Mouse (Mus musculus) urinary bladder, postnatal 4 days (tissue): ENCODE results near the gene B4galnt4.
"Not testable (repeated sequence)": the region's sequence is repeated elsewhere in the genome, so short reads cannot be mapped to it uniquely, and the experiment has no call there.

Experiments
- DNase-seq, 2 experiments: peaks; one replicate each; pipeline ENCODE4 v3.0.0; 2021 to 2022; ENCODE audit warnings: low spot score in 2 of 2

Gene B4galnt4

GRCm38 (mm10) chr7:141060426-141061242, at the start of gene B4galnt4:
Gene B4galnt4, plus strand, starts transcription at chr7:141061104.
- peak in 1 of 2 experiments; percentile 56 for DNase-seq

GRCm38 (mm10) chr7:141011238-141011770, 49.6 kb upstream of the B4galnt4 start:
- DNase-seq = no peak

GRCm38 (mm10) chr7:141016707-141017697, 43.9 kb upstream of the B4galnt4 start:
- DNase-seq = no peak

- not testable (repeated sequence) for DNase-seq
Measured at GRCm38 (mm10) chr7:141017824-141018223, 43.1 kb upstream of the B4galnt4 start, which contains the start of gene Ifitm6. Gene Ifitm6, minus strand, starts transcription at chr7:141017924.

- DNase-seq = no peak
Measured at GRCm38 (mm10) chr7:141019028-141019427, 41.9 kb upstream of the B4galnt4 start.

- DNase-seq = no peak
Measured at GRCm38 (mm10) chr7:141021489-141022449, 39.1 kb upstream of the B4galnt4 start.

- DNase-seq = no peak
Measured at GRCm38 (mm10) chr7:141024865-141025838, 35.8 kb upstream of the B4galnt4 start.

- DNase-seq = no peak
Measured at GRCm38 (mm10) chr7:141026097-141026739, 34.7 kb upstream of the B4galnt4 start.

- no peak for DNase-seq
Measured at GRCm38 (mm10) chr7:141026740-141027098, 34.2 kb upstream of the B4galnt4 start.

GRCm38 (mm10) chr7:141028831-141029230, 32.1 kb upstream of the B4galnt4 start, which contains the start of gene Gm17387:
Gene Gm17387, plus strand, starts transcription at chr7:141029131.
- DNase-seq = no peak

GRCm38 (mm10) chr7:141030390-141030789, 30.5 kb upstream of the B4galnt4 start:
- DNase-seq = no peak

- no peak for DNase-seq
Measured at GRCm38 (mm10) chr7:141032458-141033167, 28.3 kb upstream of the B4galnt4 start.

- DNase-seq = not testable (repeated sequence)
Measured at GRCm38 (mm10) chr7:141036624-141037023, 24.3 kb upstream of the B4galnt4 start.

- no peak for DNase-seq
Measured at GRCm38 (mm10) chr7:141038090-141039032, 22.5 kb upstream of the B4galnt4 start.

GRCm38 (mm10) chr7:141039386-141040107, 21.4 kb upstream of the B4galnt4 start:
- no peak for DNase-seq

- no peak for DNase-seq
Measured at GRCm38 (mm10) chr7:141040867-141041606, 19.9 kb upstream of the B4galnt4 start.
